Mouse (Mus musculus): ENCODE measurements at regions not wholly inside any gene's neighbourhood (a gene's known extent, or its start where the extent isn't known, plus 50 kb on each side); places are given as distances from the start of the nearest gene placed in this dataset.
"Not testable (repeated sequence)": the region's sequence is repeated elsewhere in the genome, so short reads cannot be mapped to it uniquely, and the experiment has no call there.

GRCm38 (mm10) chr4:89621260-89621659, 58.0 kb upstream of the Dmrta1 start:
- Histone ChIP-seq H3K4me3 (no peak overlapping the region), H3K27me3 (no peaks in the 10 kb centered on the region), H3K4me1 (replicated peaks) (no peaks in the 10 kb centered on the region), H3K27ac (no peak overlapping the region), H3K9ac (no peak overlapping the region), H3K4me2 (no peak overlapping the region), H3K36me3 (no peaks in the 10 kb centered on the region), H3K9me3 (replicated peaks) (no peaks in the 10 kb centered on the region)
- WGBS, result 36% methylated on average over 7 of the region's 7 CpGs
- ATAC-seq (replicated peaks; ENCODE audit: insufficient number of reproducible peaks, insufficient read depth, low FRiP score, low read depth), result no peak

GRCm38 (mm10) chr4:89604721-89605120, 74.5 kb upstream of the Dmrta1 start:
- Histone ChIP-seq H3K4me3 (no peak overlapping the region), H3K27ac (no peak overlapping the region), H3K9me3 (replicated peaks) (no peaks in the 10 kb centered on the region), H3K36me3 (no peaks in the 10 kb centered on the region), H3K9ac (no peak overlapping the region), H3K27me3 (no peaks in the 10 kb centered on the region), H3K4me2 (no peak overlapping the region), H3K4me1 (replicated peaks) (no peaks in the 10 kb centered on the region)
- WGBS, result 46% methylated on average over 1 of the region's 1 CpGs
- ATAC-seq (replicated peaks; ENCODE audit: insufficient number of reproducible peaks, insufficient read depth, low FRiP score, low read depth), result no peak

- 16% methylated on average over 10 of the region's 10 CpGs for WGBS
- no peaks in the 10 kb centered on the region for H3K4me1 ChIP-seq (replicated peaks)
- H3K9ac ChIP-seq, result no peak overlapping the region
- no peaks in the 10 kb centered on the region for H3K9me3 ChIP-seq (replicated peaks)
- H3K27ac ChIP-seq, result no peak overlapping the region
- ATAC-seq (replicated peaks; ENCODE audit: insufficient number of reproducible peaks, insufficient read depth, low FRiP score, low read depth), result no peak
- H3K4me3 ChIP-seq, result no peak overlapping the region
- no peak overlapping the region for H3K4me2 ChIP-seq
- H3K27me3 ChIP-seq, result no peaks in the 10 kb centered on the region
- no peaks in the 10 kb centered on the region for H3K36me3 ChIP-seq
Measured at GRCm38 (mm10) chr4:89575529-89575928, 103.7 kb upstream of the Dmrta1 start.

GRCm38 (mm10) chr4:89554711-89555466, 124.3 kb upstream of the Dmrta1 start:
- ATAC-seq (replicated peaks; ENCODE audit: insufficient number of reproducible peaks, insufficient read depth, low FRiP score, low read depth), result no peak
- no peaks in the 10 kb centered on the region for H3K9me3 ChIP-seq (replicated peaks)
- no peaks in the 10 kb centered on the region for H3K36me3 ChIP-seq
- no peak overlapping the region for H3K4me3 ChIP-seq
- WGBS, result 61% methylated on average over 7 of the region's 7 CpGs
- H3K9ac ChIP-seq, result no peak overlapping the region
- no peak overlapping the region for H3K27ac ChIP-seq
- no peaks in the 10 kb centered on the region for H3K4me1 ChIP-seq (replicated peaks)
- no peak overlapping the region for H3K4me2 ChIP-seq
- H3K27me3 ChIP-seq, result no peaks in the 10 kb centered on the region

GRCm38 (mm10) chr4:89552556-89552955, 126.7 kb upstream of the Dmrta1 start:
- Histone ChIP-seq H3K9me3 (replicated peaks) (no peaks in the 10 kb centered on the region), H3K4me1 (replicated peaks) (no peaks in the 10 kb centered on the region), H3K36me3 (no peaks in the 10 kb centered on the region), H3K4me2 (no peak overlapping the region), H3K27ac (no peak overlapping the region), H3K9ac (no peak overlapping the region), H3K4me3 (no peak overlapping the region), H3K27me3 (no peaks in the 10 kb centered on the region)
- ATAC-seq (replicated peaks; ENCODE audit: insufficient number of reproducible peaks, insufficient read depth, low FRiP score, low read depth), result no peak
- 74% methylated on average over 6 of the region's 6 CpGs for WGBS

- Histone ChIP-seq H3K4me3 (no peak overlapping the region), H3K27ac (no peak overlapping the region), H3K36me3 (no peaks in the 10 kb centered on the region), H3K4me2 (no peak overlapping the region), H3K4me1 (replicated peaks) (no peaks in the 10 kb centered on the region), H3K27me3 (no peaks in the 10 kb centered on the region), H3K9ac (no peak overlapping the region), H3K9me3 (replicated peaks) (no peaks in the 10 kb centered on the region)
- no peak for ATAC-seq (replicated peaks; ENCODE audit: insufficient number of reproducible peaks, insufficient read depth, low FRiP score, low read depth)
- WGBS, result 78% methylated on average over 2 of the region's 2 CpGs
Measured at GRCm38 (mm10) chr4:89550515-89550914, 128.7 kb upstream of the Dmrta1 start.

- no peak for ATAC-seq (replicated peaks; ENCODE audit: insufficient number of reproducible peaks, insufficient read depth, low FRiP score, low read depth)
- H3K4me1 ChIP-seq (replicated peaks), result no peaks in the 10 kb centered on the region
- no peak overlapping the region for H3K9ac ChIP-seq
- WGBS, result 10% methylated on average over 4 of the region's 4 CpGs
- H3K27me3 ChIP-seq, result 0 out of 2 replicates have a peak, but pooled peaks cover 7% of the 10 kb centered on the region
- no peaks in the 10 kb centered on the region for H3K36me3 ChIP-seq
- no peak overlapping the region for H3K4me3 ChIP-seq
- H3K27ac ChIP-seq, result no peak overlapping the region
- no peaks in the 10 kb centered on the region for H3K9me3 ChIP-seq (replicated peaks)
- no peak overlapping the region for H3K4me2 ChIP-seq
Measured at GRCm38 (mm10) chr4:89532462-89532861, 146.8 kb upstream of the Dmrta1 start.

- Histone ChIP-seq H3K27me3 (peaks cover 16% of the 10 kb centered on the region), H3K36me3 (no peaks in the 10 kb centered on the region), H3K9ac (no peak overlapping the region), H3K4me2 (no peak overlapping the region), H3K4me3 (no peak overlapping the region), H3K9me3 (replicated peaks) (no peaks in the 10 kb centered on the region), H3K27ac (no peak overlapping the region), H3K4me1 (replicated peaks) (no peaks in the 10 kb centered on the region)
- no peak for ATAC-seq (replicated peaks; ENCODE audit: insufficient number of reproducible peaks, insufficient read depth, low FRiP score, low read depth)
- WGBS, result 75% methylated on average over 5 of the region's 5 CpGs
Measured at GRCm38 (mm10) chr4:89530050-89530911, 149.0 kb upstream of the Dmrta1 start.

GRCm38 (mm10) chr4:89527966-89528365, 151.3 kb upstream of the Dmrta1 start:
- no peak for ATAC-seq (replicated peaks; ENCODE audit: insufficient number of reproducible peaks, insufficient read depth, low FRiP score, low read depth)
- no peaks in the 10 kb centered on the region for H3K36me3 ChIP-seq
- H3K4me2 ChIP-seq, result no peak overlapping the region
- H3K9ac ChIP-seq, result no peak overlapping the region
- WGBS, result 68% methylated on average over 1 of the region's 1 CpGs
- H3K9me3 ChIP-seq (replicated peaks), result no peaks in the 10 kb centered on the region
- peaks cover 26% of the 10 kb centered on the region for H3K27me3 ChIP-seq
- H3K27ac ChIP-seq, result no peak overlapping the region
- H3K4me3 ChIP-seq, result no peak overlapping the region
- H3K4me1 ChIP-seq (replicated peaks), result peaks cover 11% of the 10 kb centered on the region

- Histone ChIP-seq H3K36me3 (no peaks in the 10 kb centered on the region), H3K4me1 (replicated peaks) (peaks cover 11% of the 10 kb centered on the region), H3K9me3 (replicated peaks) (no peaks in the 10 kb centered on the region), H3K27me3 (peaks cover 26% of the 10 kb centered on the region), H3K27ac (no peak overlapping the region), H3K4me2 (no peak overlapping the region), H3K9ac (no peak overlapping the region), H3K4me3 (no peak overlapping the region)
- ATAC-seq (replicated peaks; ENCODE audit: insufficient number of reproducible peaks, insufficient read depth, low FRiP score, low read depth), result no peak
- WGBS, result 69% methylated on average over 7 of the region's 7 CpGs
Measured at GRCm38 (mm10) chr4:89527326-89527725, 151.9 kb upstream of the Dmrta1 start.

GRCm38 (mm10) chr4:89525525-89525924, 153.7 kb upstream of the Dmrta1 start:
- not testable (repeated sequence) for H3K9ac ChIP-seq; H3K4me3 ChIP-seq; ATAC-seq (replicated peaks; ENCODE audit: insufficient number of reproducible peaks, insufficient read depth, low FRiP score, low read depth); H3K27ac ChIP-seq; H3K9me3 ChIP-seq (replicated peaks); H3K36me3 ChIP-seq; H3K4me2 ChIP-seq
- H3K4me1 ChIP-seq (replicated peaks), result peaks cover 11% of the 10 kb centered on the region
- peaks cover 19% of the 10 kb centered on the region for H3K27me3 ChIP-seq
- 56% methylated on average over 4 of the region's 4 CpGs for WGBS
